Mouse (Mus musculus): ENCODE data around the gene Klhdc8b. TPM values are rescaled to one million over a fixed set of nuclear protein-coding genes. Genes with fewer than 3 reads are reported as not detected.
A peak's percentile ranks its signal among the peaks of the same experiment; 100 is the strongest.

Klhdc8b gene
- polyA plus RNA-seq, 1 experiment = 5.8 TPM

- TF ChIP-seq POLR2A (IDR thresholded peaks at IDR 0.05; ENCODE audit: insufficient read depth, low read length) (no peak), CTCF (IDR thresholded peaks at IDR 0.05; ENCODE audit: low read depth, low read length) (no peak), EP300 (IDR thresholded peaks at IDR 0.05; ENCODE audit: insufficient read depth, low read depth, low read length) (no peak)
- no peaks in the 10 kb centered on the region for H3K27me3 ChIP-seq (ENCODE audit: control insufficient read depth, insufficient read depth, low read length, poor library complexity, severe bottlenecking)
- no peak overlapping the region for H3K27ac ChIP-seq (ENCODE audit: insufficient read depth, low read length)
- no peaks in the 10 kb centered on the region for H3K9me3 ChIP-seq (replicated peaks; ENCODE audit: control insufficient read depth, insufficient read depth, low read length, poor library complexity, severe bottlenecking)
- no peak overlapping the region for H3K9ac ChIP-seq (ENCODE audit: low read depth, poor library complexity, severe bottlenecking)
- H3K4me3 ChIP-seq (ENCODE audit: low read depth, low read length) = no peak overlapping the region
- H3K4me1 ChIP-seq (ENCODE audit: control insufficient read depth, insufficient read depth, low read length) = peaks cover 4% of the 10 kb centered on the region
- peaks cover 13% of the 10 kb centered on the region for H3K36me3 ChIP-seq (ENCODE audit: control insufficient read depth, insufficient read depth, low read length, poor library complexity, severe bottlenecking)
Observed at GRCm38 (mm10) chr9:108466219-108466618, 4.8 kb upstream of the Klhdc8b start.

GRCm38 (mm10) chr9:108463713-108464112, 2.3 kb upstream of the Klhdc8b start:
- H3K27ac ChIP-seq (ENCODE audit: insufficient read depth, low read length) = no peak overlapping the region
- H3K9me3 ChIP-seq (replicated peaks; ENCODE audit: control insufficient read depth, insufficient read depth, low read length, poor library complexity, severe bottlenecking) = no peaks in the 10 kb centered on the region
- peaks cover 2% of the 10 kb centered on the region for H3K4me1 ChIP-seq (ENCODE audit: control insufficient read depth, insufficient read depth, low read length)
- peaks cover 13% of the 10 kb centered on the region for H3K36me3 ChIP-seq (ENCODE audit: control insufficient read depth, insufficient read depth, low read length, poor library complexity, severe bottlenecking)
- no peak overlapping the region for H3K9ac ChIP-seq (ENCODE audit: low read depth, poor library complexity, severe bottlenecking)
- no peak for TF ChIP-seq CTCF (IDR thresholded peaks at IDR 0.05; ENCODE audit: low read depth, low read length)
- TF ChIP-seq POLR2A (IDR thresholded peaks at IDR 0.05; ENCODE audit: insufficient read depth, low read length) = no peak
- no peak for TF ChIP-seq EP300 (IDR thresholded peaks at IDR 0.05; ENCODE audit: insufficient read depth, low read depth, low read length)
- no peaks in the 10 kb centered on the region for H3K27me3 ChIP-seq (ENCODE audit: control insufficient read depth, insufficient read depth, low read length, poor library complexity, severe bottlenecking)
- no peak overlapping the region for H3K4me3 ChIP-seq (ENCODE audit: low read depth, low read length)

- Histone ChIP-seq H3K4me3 (ENCODE audit: low read depth, low read length) (no peak overlapping the region), H3K9ac (ENCODE audit: low read depth, poor library complexity, severe bottlenecking) (no peak overlapping the region)
Observed at GRCm38 (mm10) chr9:108462192-108462591, 811 bp upstream of the Klhdc8b start.

GRCm38 (mm10) chr9:108461675-108462074, 294 bp upstream of the Klhdc8b start:
- Histone ChIP-seq H3K36me3 (ENCODE audit: control insufficient read depth, insufficient read depth, low read length, poor library complexity, severe bottlenecking) (peaks cover 13% of the 10 kb centered on the region), H3K27me3 (ENCODE audit: control insufficient read depth, insufficient read depth, low read length, poor library complexity, severe bottlenecking) (no peaks in the 10 kb centered on the region), H3K4me3 (ENCODE audit: low read depth, low read length) (peak overlapping the region; percentile 87), H3K9ac (ENCODE audit: low read depth, poor library complexity, severe bottlenecking) (peak overlapping the region; percentile 93; the same call in 1 of the 2 replicates), H3K9me3 (replicated peaks; ENCODE audit: control insufficient read depth, insufficient read depth, low read length, poor library complexity, severe bottlenecking) (no peaks in the 10 kb centered on the region), H3K4me1 (ENCODE audit: control insufficient read depth, insufficient read depth, low read length) (peaks cover 4% of the 10 kb centered on the region), H3K27ac (ENCODE audit: insufficient read depth, low read length) (no peak overlapping the region)
- TF ChIP-seq EP300 (IDR thresholded peaks at IDR 0.05; ENCODE audit: insufficient read depth, low read depth, low read length) (no peak), CTCF (IDR thresholded peaks at IDR 0.05; ENCODE audit: low read depth, low read length) (no peak)

More at GRCm38 (mm10) chr9:108462192-108462591, 811 bp upstream of the Klhdc8b start:
- Histone ChIP-seq H3K27me3 (ENCODE audit: control insufficient read depth, insufficient read depth, low read length, poor library complexity, severe bottlenecking) (no peaks in the 10 kb centered on the region), H3K27ac (ENCODE audit: insufficient read depth, low read length) (no peak overlapping the region), H3K9me3 (replicated peaks; ENCODE audit: control insufficient read depth, insufficient read depth, low read length, poor library complexity, severe bottlenecking) (no peaks in the 10 kb centered on the region), H3K36me3 (ENCODE audit: control insufficient read depth, insufficient read depth, low read length, poor library complexity, severe bottlenecking) (peaks cover 13% of the 10 kb centered on the region), H3K4me1 (ENCODE audit: control insufficient read depth, insufficient read depth, low read length) (peaks cover 4% of the 10 kb centered on the region)
- no peak for TF ChIP-seq CTCF (IDR thresholded peaks at IDR 0.05; ENCODE audit: low read depth, low read length)
- no peak for TF ChIP-seq EP300 (IDR thresholded peaks at IDR 0.05; ENCODE audit: insufficient read depth, low read depth, low read length)
- no peak for TF ChIP-seq POLR2A (IDR thresholded peaks at IDR 0.05; ENCODE audit: insufficient read depth, low read length)

- Histone ChIP-seq H3K36me3 (ENCODE audit: control insufficient read depth, insufficient read depth, low read length, poor library complexity, severe bottlenecking) (peaks cover 13% of the 10 kb centered on the region), H3K4me1 (ENCODE audit: control insufficient read depth, insufficient read depth, low read length) (peaks cover 8% of the 10 kb centered on the region), H3K27ac (ENCODE audit: insufficient read depth, low read length) (peak within 1 kb of the TSS; percentile 61), H3K4me3 (ENCODE audit: low read depth, low read length) (peak within 1 kb of the TSS; percentile 87), H3K9ac (ENCODE audit: low read depth, poor library complexity, severe bottlenecking) (peak within 1 kb of the TSS; percentile 93), H3K9me3 (replicated peaks; ENCODE audit: control insufficient read depth, insufficient read depth, low read length, poor library complexity, severe bottlenecking) (no peaks in the 10 kb centered on the region), H3K27me3 (ENCODE audit: control insufficient read depth, insufficient read depth, low read length, poor library complexity, severe bottlenecking) (no peaks in the 10 kb centered on the region)
- TF ChIP-seq EP300 (IDR thresholded peaks at IDR 0.05; ENCODE audit: insufficient read depth, low read depth, low read length) (0 out of 2 replicates have a peak, but pooled peaks have one; percentile 18), POLR2A (IDR thresholded peaks at IDR 0.05; ENCODE audit: insufficient read depth, low read length) (peak; percentile 8), CTCF (IDR thresholded peaks at IDR 0.05; ENCODE audit: low read depth, low read length) (no peak)
Observed at GRCm38 (mm10) chr9:108460319-108461178, 832 bp downstream of the Klhdc8b start, which contains the start of gene Ccdc71. TSS of gene Ccdc71 (plus strand) at chr9:108460527.

- Histone ChIP-seq H3K9me3 (replicated peaks; ENCODE audit: control insufficient read depth, insufficient read depth, low read length, poor library complexity, severe bottlenecking) (no peaks in the 10 kb centered on the region), H3K36me3 (ENCODE audit: control insufficient read depth, insufficient read depth, low read length, poor library complexity, severe bottlenecking) (peaks cover 13% of the 10 kb centered on the region), H3K9ac (ENCODE audit: low read depth, poor library complexity, severe bottlenecking) (no peak overlapping the region; the same call in 1 of the 2 replicates), H3K4me1 (ENCODE audit: control insufficient read depth, insufficient read depth, low read length) (peaks cover 10% of the 10 kb centered on the region), H3K4me3 (ENCODE audit: low read depth, low read length) (no peak overlapping the region), H3K27me3 (ENCODE audit: control insufficient read depth, insufficient read depth, low read length, poor library complexity, severe bottlenecking) (no peaks in the 10 kb centered on the region), H3K27ac (ENCODE audit: insufficient read depth, low read length) (peak overlapping the region; percentile 61)
- no peak for TF ChIP-seq POLR2A (IDR thresholded peaks at IDR 0.05; ENCODE audit: insufficient read depth, low read length)
- TF ChIP-seq EP300 (IDR thresholded peaks at IDR 0.05; ENCODE audit: insufficient read depth, low read depth, low read length) = no peak
- TF ChIP-seq CTCF (IDR thresholded peaks at IDR 0.05; ENCODE audit: low read depth, low read length) = no peak
Observed at GRCm38 (mm10) chr9:108459939-108460318, 1.5 kb downstream of the Klhdc8b start.
